Mouse (Mus musculus): ENCODE measurements at regions not wholly inside any gene's neighbourhood (a gene's known extent, or its start where the extent isn't known, plus 50 kb on each side); places are given as distances from the start of the nearest gene placed in this dataset.

GRCm38 (mm10) chr11:17324651-17325050 is 67.3 kb downstream of the C1d start:
- 16% methylated on average over 4 of the region's 4 CpGs for WGBS
- no peak for ATAC-seq (replicated peaks)
- H3K27me3 ChIP-seq (replicated peaks), result peaks cover 3% of the 10 kb centered on the region; the same call in 1 of the 2 replicates

GRCm38 (mm10) chr11:17325731-17326646 is 68.6 kb downstream of the C1d start:
- Histone ChIP-seq H3K36me3 (replicated peaks) (no peaks in the 10 kb centered on the region), H3K9me3 (no peaks in the 10 kb centered on the region), H3K4me2 (no peak overlapping the region), H3K4me3 (no peak overlapping the region), H3K27me3 (replicated peaks) (peaks cover 3% of the 10 kb centered on the region; the same call in 1 of the 2 replicates), H3K4me1 (0 out of 2 replicates have a peak, but pooled peaks cover 5% of the 10 kb centered on the region), H3K27ac (no peak overlapping the region), H3K9ac (no peak overlapping the region)
- WGBS, result 15% methylated on average over 10 of the region's 10 CpGs
- ATAC-seq (replicated peaks), result peak; percentile 86

More at GRCm38 (mm10) chr11:17324651-17325050, 67.3 kb downstream of the C1d start:
- Histone ChIP-seq H3K4me1 (0 out of 2 replicates have a peak, but pooled peaks cover 5% of the 10 kb centered on the region), H3K9ac (no peak overlapping the region), H3K9me3 (no peaks in the 10 kb centered on the region), H3K4me2 (no peak overlapping the region), H3K36me3 (replicated peaks) (no peaks in the 10 kb centered on the region), H3K27ac (no peak overlapping the region), H3K4me3 (no peak overlapping the region)

GRCm38 (mm10) chr11:17326695-17327094 is 69.3 kb downstream of the C1d start:
- no peaks in the 10 kb centered on the region for H3K9me3 ChIP-seq
- H3K9ac ChIP-seq, result no peak overlapping the region
- H3K36me3 ChIP-seq (replicated peaks), result no peaks in the 10 kb centered on the region
- 0 out of 2 replicates have a peak, but pooled peaks cover 5% of the 10 kb centered on the region for H3K4me1 ChIP-seq
- H3K27ac ChIP-seq, result no peak overlapping the region
- no peak overlapping the region for H3K4me3 ChIP-seq
- no peak overlapping the region for H3K4me2 ChIP-seq
- WGBS, result 17% methylated on average over 4 of the region's 4 CpGs
- peaks cover 3% of the 10 kb centered on the region; the same call in 1 of the 2 replicates for H3K27me3 ChIP-seq (replicated peaks)
- ATAC-seq (replicated peaks), result peak; percentile 48; the same call in 1 of the 2 replicates

GRCm38 (mm10) chr11:17351476-17351875 is 94.1 kb downstream of the C1d start:
- Histone ChIP-seq H3K4me3 (no peak overlapping the region), H3K27ac (no peak overlapping the region), H3K9me3 (no peaks in the 10 kb centered on the region), H3K4me2 (no peak overlapping the region), H3K9ac (no peak overlapping the region), H3K36me3 (replicated peaks) (no peaks in the 10 kb centered on the region), H3K27me3 (replicated peaks) (no peaks in the 10 kb centered on the region), H3K4me1 (peaks cover 5% of the 10 kb centered on the region; the same call in 1 of the 2 replicates)
- 85% methylated on average over 1 of the region's 1 CpGs for WGBS
- no peak for ATAC-seq (replicated peaks)

- Histone ChIP-seq H3K4me1 (peaks cover 5% of the 10 kb centered on the region; the same call in 1 of the 2 replicates), H3K27ac (0 out of 2 replicates have a peak overlapping the region, but pooled peaks have one; percentile 43), H3K36me3 (replicated peaks) (no peaks in the 10 kb centered on the region), H3K4me2 (no peak overlapping the region), H3K4me3 (no peak overlapping the region), H3K9ac (no peak overlapping the region), H3K27me3 (replicated peaks) (no peaks in the 10 kb centered on the region), H3K9me3 (no peaks in the 10 kb centered on the region)
- WGBS, result 58% methylated on average over 17 of the region's 17 CpGs
- ATAC-seq (replicated peaks), result peak; percentile 82
Measured at GRCm38 (mm10) chr11:17352148-17353130, 95.1 kb downstream of the C1d start.

GRCm38 (mm10) chr11:17359698-17360254 is 102.4 kb downstream of the C1d start:
- H3K36me3 ChIP-seq (replicated peaks), result no peaks in the 10 kb centered on the region
- no peak overlapping the region for H3K4me3 ChIP-seq
- no peaks in the 10 kb centered on the region for H3K9me3 ChIP-seq
- 59% methylated on average over 1 of the region's 1 CpGs for WGBS
- ATAC-seq (replicated peaks), result no peak
- H3K27ac ChIP-seq, result no peak overlapping the region
- no peaks in the 10 kb centered on the region for H3K4me1 ChIP-seq
- H3K4me2 ChIP-seq, result no peak overlapping the region
- no peaks in the 10 kb centered on the region for H3K27me3 ChIP-seq (replicated peaks)
- no peak overlapping the region for H3K9ac ChIP-seq

- Histone ChIP-seq H3K4me1 (no peaks in the 10 kb centered on the region), H3K9me3 (no peaks in the 10 kb centered on the region), H3K36me3 (replicated peaks) (no peaks in the 10 kb centered on the region), H3K9ac (no peak overlapping the region), H3K27ac (no peak overlapping the region), H3K4me2 (no peak overlapping the region), H3K27me3 (replicated peaks) (no peaks in the 10 kb centered on the region), H3K4me3 (no peak overlapping the region)
- WGBS, result 79% methylated on average over 3 of the region's 3 CpGs
- no peak for ATAC-seq (replicated peaks)
Measured at GRCm38 (mm10) chr11:17377859-17378258, 120.5 kb downstream of the C1d start.

GRCm38 (mm10) chr11:17386756-17387155 is 129.4 kb downstream of the C1d start:
- no peak for ATAC-seq (replicated peaks)
- no peak overlapping the region for H3K9ac ChIP-seq
- H3K4me2 ChIP-seq, result no peak overlapping the region
- no peaks in the 10 kb centered on the region for H3K4me1 ChIP-seq
- H3K27ac ChIP-seq, result no peak overlapping the region
- no peaks in the 10 kb centered on the region for H3K27me3 ChIP-seq (replicated peaks)
- WGBS, result 92% methylated on average over 3 of the region's 3 CpGs
- H3K36me3 ChIP-seq (replicated peaks), result no peaks in the 10 kb centered on the region
- no peak overlapping the region for H3K4me3 ChIP-seq
- H3K9me3 ChIP-seq, result no peaks in the 10 kb centered on the region

- ATAC-seq (replicated peaks), result 0 out of 2 replicates have a peak, but pooled peaks have one; percentile 50
- 55% methylated on average over 6 of the region's 6 CpGs for WGBS
- Histone ChIP-seq H3K4me2 (no peak overlapping the region), H3K27me3 (replicated peaks) (no peaks in the 10 kb centered on the region), H3K4me1 (no peaks in the 10 kb centered on the region), H3K9me3 (no peaks in the 10 kb centered on the region), H3K36me3 (replicated peaks) (no peaks in the 10 kb centered on the region), H3K9ac (no peak overlapping the region), H3K4me3 (no peak overlapping the region), H3K27ac (no peak overlapping the region)
Measured at GRCm38 (mm10) chr11:17393832-17394231, 136.5 kb downstream of the C1d start.

- Histone ChIP-seq H3K4me3 (no peak overlapping the region), H3K4me2 (no peak overlapping the region), H3K36me3 (replicated peaks) (no peaks in the 10 kb centered on the region), H3K9ac (no peak overlapping the region), H3K9me3 (no peaks in the 10 kb centered on the region), H3K27ac (no peak overlapping the region), H3K4me1 (no peaks in the 10 kb centered on the region), H3K27me3 (replicated peaks) (no peaks in the 10 kb centered on the region)
- 9% methylated on average over 1 of the region's 1 CpGs for WGBS
- no peak; the same call in 1 of the 2 replicates for ATAC-seq (replicated peaks)
Measured at GRCm38 (mm10) chr11:17414531-17414930, 157.2 kb downstream of the C1d start.

- Histone ChIP-seq H3K4me3 (no peak overlapping the region), H3K9me3 (no peaks in the 10 kb centered on the region), H3K9ac (no peak overlapping the region), H3K36me3 (replicated peaks) (no peaks in the 10 kb centered on the region), H3K27me3 (replicated peaks) (no peaks in the 10 kb centered on the region), H3K4me1 (no peaks in the 10 kb centered on the region), H3K4me2 (no peak overlapping the region), H3K27ac (no peak overlapping the region)
- ATAC-seq (replicated peaks), result no peak
- 32% methylated on average over 1 of the region's 1 CpGs for WGBS
Measured at GRCm38 (mm10) chr11:17415144-17415543, 157.8 kb downstream of the C1d start.
